Mouse (Mus musculus) erythroblast, adult 5-6 weeks (primary cell): Measurements from ENCODE around the gene Spred3. TPM values are rescaled to one million over a fixed set of nuclear protein-coding genes. Genes with fewer than 3 reads are reported as not detected.
A peak's percentile ranks its signal among the peaks of the same experiment; 100 is the strongest.
"Not testable (repeated sequence)": the region's sequence is repeated elsewhere in the genome, so short reads cannot be mapped to it uniquely, and the experiment has no call there.

Experiments
- ATAC-seq: replicated peaks from 2 replicates; pipeline ENCODE4 v1.8.0; 2016; ENCODE audit warnings: moderate number of reproducible peaks, mild to moderate bottlenecking, moderate TSS enrichment, inconsistent platforms; ENCODE audit not compliant: poor library complexity, low FRiP score, severe bottlenecking
- total RNA-seq, 2 experiments: library from RNA; stranded (forward) in 1 of 2; stranded (reverse) in 1 of 2; fragments of 150-400 nt in 1 of 2; fragments of 200-764, 138-1000 nt in 1 of 2; gene quantifications; 2 replicates each; pipeline versions ENCODE4 v1.2.3 to v1.2.4; 2015 to 2017; ENCODE audit warnings: low replicate concordance in 2 of 2

Gene Spred3
- total RNA-seq, 2 experiments from 2014 or later = 0.77 to 0.85 TPM

- ATAC-seq = no peak
Measured at GRCm38 (mm10) chr7:29170755-29171561, 747 bp upstream of the Spred3 start.

- ATAC-seq = no peak
Measured at GRCm38 (mm10) chr7:29169231-29170065, 763 bp downstream of the Spred3 start.

GRCm38 (mm10) chr7:29168791-29169230 lies 1.4 kb downstream of the Spred3 start:
- no peak for ATAC-seq

GRCm38 (mm10) chr7:29168121-29168695 lies 2.0 kb downstream of the Spred3 start:
- no peak for ATAC-seq

GRCm38 (mm10) chr7:29167656-29168055 lies 2.6 kb downstream of the Spred3 start:
- no peak for ATAC-seq

- peak; percentile 59; the same call in 1 of the 2 replicates for ATAC-seq
Measured at GRCm38 (mm10) chr7:29162750-29163525, 7.3 kb downstream of the Spred3 start.

- ATAC-seq = no peak
Measured at GRCm38 (mm10) chr7:29162294-29162693, 7.9 kb downstream of the Spred3 start.

- ATAC-seq = no peak
Measured at GRCm38 (mm10) chr7:29158264-29158663, 11.9 kb downstream of the Spred3 start.

GRCm38 (mm10) chr7:29155838-29156782 lies 14.1 kb downstream of the Spred3 start, which contains the start of gene Fam98c:
Fam98c (minus strand) TSS chr7:29156234.
- ATAC-seq = peak; percentile 77

- ATAC-seq = peak; percentile 90
Measured at GRCm38 (mm10) chr7:29155196-29155837, 14.9 kb downstream of the Spred3 start.

- no peak for ATAC-seq
Measured at GRCm38 (mm10) chr7:29154018-29154720, 16.0 kb downstream of the Spred3 start.

- no peak for ATAC-seq
Measured at GRCm38 (mm10) chr7:29151486-29151885, 18.7 kb downstream of the Spred3 start.

GRCm38 (mm10) chr7:29148771-29149170 lies 21.4 kb downstream of the Spred3 start:
- no peak for ATAC-seq

- no peak for ATAC-seq
Measured at GRCm38 (mm10) chr7:29146625-29147367, 23.4 kb downstream of the Spred3 start.

GRCm38 (mm10) chr7:29144006-29144405 lies 26.2 kb downstream of the Spred3 start:
- ATAC-seq = no peak

- ATAC-seq = no peak
Measured at GRCm38 (mm10) chr7:29141416-29141815, 28.8 kb downstream of the Spred3 start.

GRCm38 (mm10) chr7:29139237-29139636 lies 31.0 kb downstream of the Spred3 start:
- not testable (repeated sequence) for ATAC-seq
